Mouse (Mus musculus): ENCODE data around the gene Traf7. TPM values are rescaled to one million over a fixed set of nuclear protein-coding genes. Genes with fewer than 3 reads are reported as not detected.
A peak's percentile ranks its signal among the peaks of the same experiment; 100 is the strongest.

Gene Traf7
- polyA plus RNA-seq, 1 experiment from 2014 or later: 42.6 TPM

GRCm38 (mm10) chr17:24505286-24505955 is 22.3 kb downstream of the Traf7 start:
- DNase-seq (ENCODE audit: low spot score) (no peak), ATAC-seq (ENCODE audit: low FRiP score, low TSS enrichment) (no peak)
- Histone ChIP-seq H3K9ac (ENCODE audit: low read length) (no peak overlapping the region), H3K4me2 (replicated peaks; ENCODE audit: low read depth) (no peak overlapping the region), H3K9me3 (ENCODE audit: control insufficient read depth, low read length) (no peaks in the 10 kb centered on the region), H3K27ac (replicated peaks) (no peak overlapping the region), H3K4me3 (ENCODE audit: low read depth, low read length) (no peak overlapping the region), H3K36me3 (ENCODE audit: control insufficient read depth, insufficient read depth, low read length) (peaks cover 16% of the 10 kb centered on the region), H3K27me3 (ENCODE audit: control insufficient read depth, insufficient read depth, low read length) (no peaks in the 10 kb centered on the region), H3K4me1 (replicated peaks; ENCODE audit: control insufficient read depth, insufficient read depth) (no peaks in the 10 kb centered on the region; the same call in 1 of the 2 replicates)
- TF ChIP-seq CTCF (IDR thresholded peaks at IDR 0.05; ENCODE audit: low read depth) (no peak), EP300 (optimal IDR thresholded peaks at IDR 0.05) (no peak)
- WGBS: 93% methylated on average over 30 of the region's 30 CpGs

GRCm38 (mm10) chr17:24504085-24504484 is 23.7 kb downstream of the Traf7 start:
- no peak overlapping the region for H3K4me2 ChIP-seq (replicated peaks; ENCODE audit: low read depth)
- no peak for ATAC-seq (ENCODE audit: low FRiP score, low TSS enrichment)
- no peak overlapping the region for H3K27ac ChIP-seq (replicated peaks)
- H3K36me3 ChIP-seq (ENCODE audit: control insufficient read depth, insufficient read depth, low read length): peaks cover 4% of the 10 kb centered on the region
- DNase-seq (ENCODE audit: low spot score): no peak
- no peaks in the 10 kb centered on the region; the same call in 1 of the 2 replicates for H3K4me1 ChIP-seq (replicated peaks; ENCODE audit: control insufficient read depth, insufficient read depth)
- no peak overlapping the region for H3K4me3 ChIP-seq (ENCODE audit: low read depth, low read length)
- H3K9ac ChIP-seq (ENCODE audit: low read length): no peak overlapping the region
- 88% methylated on average over 10 of the region's 10 CpGs for WGBS
- no peak for TF ChIP-seq EP300 (optimal IDR thresholded peaks at IDR 0.05)
- TF ChIP-seq CTCF (IDR thresholded peaks at IDR 0.05; ENCODE audit: low read depth): no peak
- H3K9me3 ChIP-seq (ENCODE audit: control insufficient read depth, low read length): no peaks in the 10 kb centered on the region
- H3K27me3 ChIP-seq (ENCODE audit: control insufficient read depth, insufficient read depth, low read length): no peaks in the 10 kb centered on the region

- peak; percentile 49 for TF ChIP-seq CTCF (IDR thresholded peaks at IDR 0.05; ENCODE audit: low read depth)
- TF ChIP-seq EP300 (optimal IDR thresholded peaks at IDR 0.05): no peak
- Histone ChIP-seq H3K27ac (replicated peaks) (no peak overlapping the region), H3K36me3 (ENCODE audit: control insufficient read depth, insufficient read depth, low read length) (no peaks in the 10 kb centered on the region), H3K4me3 (ENCODE audit: low read depth, low read length) (no peak overlapping the region), H3K4me2 (replicated peaks; ENCODE audit: low read depth) (no peak overlapping the region), H3K9ac (ENCODE audit: low read length) (no peak overlapping the region), H3K9me3 (ENCODE audit: control insufficient read depth, low read length) (no peaks in the 10 kb centered on the region), H3K4me1 (replicated peaks; ENCODE audit: control insufficient read depth, insufficient read depth) (no peaks in the 10 kb centered on the region; the same call in 1 of the 2 replicates), H3K27me3 (ENCODE audit: control insufficient read depth, insufficient read depth, low read length) (no peaks in the 10 kb centered on the region)
- no peak for DNase-seq (ENCODE audit: low spot score)
- ATAC-seq (ENCODE audit: low FRiP score, low TSS enrichment): no peak
- WGBS: 50% methylated on average over 11 of the region's 11 CpGs
Measured at GRCm38 (mm10) chr17:24502208-24502607, 25.5 kb downstream of the Traf7 start.

- WGBS: 71% methylated on average over 1 of the region's 1 CpGs
- H3K27me3 ChIP-seq (ENCODE audit: control insufficient read depth, insufficient read depth, low read length): no peaks in the 10 kb centered on the region
- peak overlapping the region; percentile 13; the same call in 1 of the 2 replicates for H3K9ac ChIP-seq (ENCODE audit: low read length)
- H3K36me3 ChIP-seq (ENCODE audit: control insufficient read depth, insufficient read depth, low read length): no peaks in the 10 kb centered on the region
- no peak for ATAC-seq (ENCODE audit: low FRiP score, low TSS enrichment)
- no peaks in the 10 kb centered on the region for H3K9me3 ChIP-seq (ENCODE audit: control insufficient read depth, low read length)
- no peak for TF ChIP-seq CTCF (IDR thresholded peaks at IDR 0.05; ENCODE audit: low read depth)
- TF ChIP-seq EP300 (optimal IDR thresholded peaks at IDR 0.05): no peak
- H3K27ac ChIP-seq (replicated peaks): no peak overlapping the region
- no peak overlapping the region for H3K4me2 ChIP-seq (replicated peaks; ENCODE audit: low read depth)
- no peak overlapping the region for H3K4me3 ChIP-seq (ENCODE audit: low read depth, low read length)
- H3K4me1 ChIP-seq (replicated peaks; ENCODE audit: control insufficient read depth, insufficient read depth): no peaks in the 10 kb centered on the region
- no peak for DNase-seq (ENCODE audit: low spot score)
Measured at GRCm38 (mm10) chr17:24496026-24496425, 31.7 kb downstream of the Traf7 start.

GRCm38 (mm10) chr17:24495443-24495842 is 32.3 kb downstream of the Traf7 start:
- H3K36me3 ChIP-seq (ENCODE audit: control insufficient read depth, insufficient read depth, low read length): no peaks in the 10 kb centered on the region
- no peak overlapping the region for H3K4me3 ChIP-seq (ENCODE audit: low read depth, low read length)
- no peak overlapping the region for H3K27ac ChIP-seq (replicated peaks)
- no peak for ATAC-seq (ENCODE audit: low FRiP score, low TSS enrichment)
- no peaks in the 10 kb centered on the region for H3K9me3 ChIP-seq (ENCODE audit: control insufficient read depth, low read length)
- H3K4me1 ChIP-seq (replicated peaks; ENCODE audit: control insufficient read depth, insufficient read depth): no peaks in the 10 kb centered on the region
- no peak overlapping the region for H3K9ac ChIP-seq (ENCODE audit: low read length)
- no peaks in the 10 kb centered on the region for H3K27me3 ChIP-seq (ENCODE audit: control insufficient read depth, insufficient read depth, low read length)
- 77% methylated on average over 3 of the region's 3 CpGs for WGBS
- TF ChIP-seq CTCF (IDR thresholded peaks at IDR 0.05; ENCODE audit: low read depth) (no peak), EP300 (optimal IDR thresholded peaks at IDR 0.05) (no peak)
- H3K4me2 ChIP-seq (replicated peaks; ENCODE audit: low read depth): no peak overlapping the region
- no peak for DNase-seq (ENCODE audit: low spot score)

- TF ChIP-seq CTCF (IDR thresholded peaks at IDR 0.05; ENCODE audit: low read depth): peak; percentile 85
- TF ChIP-seq EP300 (optimal IDR thresholded peaks at IDR 0.05): no peak
Measured at GRCm38 (mm10) chr17:24494627-24495335, 33.0 kb downstream of the Traf7 start.

More at GRCm38 (mm10) chr17:24494627-24495335, 33.0 kb downstream of the Traf7 start:
- WGBS: 43% methylated on average over 2 of the region's 2 CpGs
- Histone ChIP-seq H3K27me3 (ENCODE audit: control insufficient read depth, insufficient read depth, low read length) (no peaks in the 10 kb centered on the region), H3K4me1 (replicated peaks; ENCODE audit: control insufficient read depth, insufficient read depth) (no peaks in the 10 kb centered on the region), H3K9me3 (ENCODE audit: control insufficient read depth, low read length) (no peaks in the 10 kb centered on the region), H3K27ac (replicated peaks) (no peak overlapping the region), H3K4me2 (replicated peaks; ENCODE audit: low read depth) (no peak overlapping the region), H3K9ac (ENCODE audit: low read length) (no peak overlapping the region), H3K4me3 (ENCODE audit: low read depth, low read length) (no peak overlapping the region), H3K36me3 (ENCODE audit: control insufficient read depth, insufficient read depth, low read length) (no peaks in the 10 kb centered on the region)
- ATAC-seq (ENCODE audit: low FRiP score, low TSS enrichment) (no peak), DNase-seq (ENCODE audit: low spot score) (peak; percentile 62)

All from stomach, postnatal 0 days (tissue).